Mouse (Mus musculus) MEL (cell line): ENCODE measurements around the gene Dusp2. TPM values are rescaled to one million over a fixed set of nuclear protein-coding genes. Genes with fewer than 3 reads are reported as not detected.

Source experiments
- DNase-seq: peaks from one replicate; pipeline ENCODE4 v3.0.0; 2011; ENCODE audit warnings: low read depth, low spot score
- H3K27ac ChIP-seq: 2 replicates; pipeline ENCODE4 v1.5.1; 2012; ENCODE audit warnings: low read depth, mild to moderate bottlenecking, control low read depth, low read length, moderate library complexity; ENCODE audit not compliant: control insufficient read depth
- H3K27me3 ChIP-seq, 2 experiments: fragments of 150-350 bp in 1 of 2; sonication (generic) in 1 of 2; 2 replicates each; pipeline ENCODE4 v1.6.1; 2012; ENCODE audit warnings: low read length in 2 of 2, mild to moderate bottlenecking in 2 of 2, improper control_type of control experiment in 1 of 2, moderate library complexity in 1 of 2; ENCODE audit not compliant: insufficient read depth in 2 of 2, control insufficient read depth in 1 of 2
- H3K36me3 ChIP-seq, 2 experiments: 2 replicates each; pipeline ENCODE4 v1.6.1; 2012 to 2014; ENCODE audit warnings: low read length in 2 of 2, improper control_type of control experiment in 1 of 2, inconsistent platforms in 1 of 2, mild to moderate bottlenecking in 1 of 2; ENCODE audit not compliant: insufficient read depth in 2 of 2, control insufficient read depth in 1 of 2
- H3K4me1 ChIP-seq, 2 experiments: fragments of 150-350 bp in 1 of 2; sonication (generic) in 1 of 2; 2 replicates each; pipeline ENCODE4 v1.6.1; 2012; ENCODE audit warnings: low read length in 2 of 2, improper control_type of control experiment in 1 of 2, mild to moderate bottlenecking in 1 of 2; ENCODE audit not compliant: insufficient read depth in 2 of 2, control insufficient read depth in 1 of 2
- H3K4me3 ChIP-seq, 2 experiments: fragments of 150-350 bp in 1 of 2; sonication (generic) in 1 of 2; 2 replicates each; pipeline ENCODE4 v1.5.1; 2012; ENCODE audit warnings: low read depth in 2 of 2, low read length in 2 of 2, mild to moderate bottlenecking in 2 of 2, moderate library complexity in 2 of 2, control low read depth in 1 of 2, improper control_type of control experiment in 1 of 2; ENCODE audit not compliant: control insufficient read depth in 1 of 2, insufficient read depth in 1 of 2
- H3K79me2 ChIP-seq: 2 replicates; pipeline ENCODE4 v1.6.1; 2012; ENCODE audit warnings: mild to moderate bottlenecking, low read length, moderate library complexity; ENCODE audit not compliant: control insufficient read depth, poor library complexity, insufficient read depth
- H3K9ac ChIP-seq: 2 replicates; pipeline ENCODE4 v1.6.1; 2012; ENCODE audit warnings: low read depth, mild to moderate bottlenecking, control low read depth, low read length, moderate library complexity; ENCODE audit not compliant: control insufficient read depth, poor library complexity, severe bottlenecking
- H3K9me3 ChIP-seq: fragments of 150-350 bp; sonication (generic); replicated peaks from 2 replicates; pipeline ENCODE4 v1.6.1; 2012; ENCODE audit warnings: mild to moderate bottlenecking, low read length, improper control_type of control experiment, moderate library complexity; ENCODE audit not compliant: insufficient read depth
- CHD1 ChIP-seq: IDR thresholded peaks from 2 replicates; pipeline ENCODE4 v1.6.1; 2012; ENCODE audit warnings: low read depth, mild to moderate bottlenecking, inconsistent platforms, low read length, improper control_type of control experiment
- ELF1 ChIP-seq: IDR thresholded peaks from 2 replicates; pipeline ENCODE4 v1.6.1; 2014; ENCODE audit warnings: low read depth, mild to moderate bottlenecking, inconsistent platforms, low read length, improper control_type of control experiment, moderate library complexity
- EP300 ChIP-seq, 2 experiments: IDR thresholded peaks; 2 replicates each; pipeline ENCODE4 v1.6.1; 2011; ENCODE audit warnings: improper control_type of control experiment in 2 of 2, low read length in 2 of 2, low read depth in 1 of 2, mild to moderate bottlenecking in 1 of 2
- ETS1 ChIP-seq: IDR thresholded peaks from 2 replicates; pipeline ENCODE4 v1.6.1; 2012; ENCODE audit warnings: low read depth, mild to moderate bottlenecking, inconsistent platforms, low read length, improper control_type of control experiment, moderate library complexity
- GABPA ChIP-seq: IDR thresholded peaks from 2 replicates; pipeline ENCODE4 v1.6.1; 2012; ENCODE audit warnings: low read depth, mild to moderate bottlenecking, inconsistent platforms, low read length, improper control_type of control experiment, moderate library complexity
- JUND ChIP-seq: IDR thresholded peaks from 2 replicates; pipeline ENCODE4 v1.6.1; 2011; ENCODE audit warnings: low read depth, mild to moderate bottlenecking, improper control_type of control experiment, low read length
- KAT2A ChIP-seq: conservative IDR thresholded peaks from 2 replicates; pipeline ENCODE4 v1.6.1; 2012; ENCODE audit warnings: low read depth, low read length, improper control_type of control experiment, inconsistent platforms
- MAFK ChIP-seq: IDR thresholded peaks from 2 replicates; pipeline ENCODE4 v1.6.1; 2011; ENCODE audit warnings: low read depth, mild to moderate bottlenecking, low read length, improper control_type of control experiment, borderline replicate concordance
- MAX ChIP-seq: IDR thresholded peaks from 2 replicates; pipeline ENCODE4 v1.6.1; 2011; ENCODE audit warnings: low read length, improper control_type of control experiment
- MYB ChIP-seq: IDR thresholded peaks from 2 replicates; pipeline ENCODE4 v1.6.1; 2011; ENCODE audit warnings: mild to moderate bottlenecking, low read depth, low read length, improper control_type of control experiment
- NELFE ChIP-seq: IDR thresholded peaks from 2 replicates; pipeline ENCODE4 v1.6.1; 2011; ENCODE audit warnings: low read depth, low read length, improper control_type of control experiment
- NRF1 ChIP-seq: IDR thresholded peaks from 2 replicates; pipeline ENCODE4 v1.6.1; 2014; ENCODE audit warnings: low read depth, mild to moderate bottlenecking, inconsistent platforms, low read length, improper control_type of control experiment, moderate library complexity; ENCODE audit not compliant: poor library complexity, insufficient read depth, severe bottlenecking
- POLR2AphosphoS2 ChIP-seq: IDR thresholded peaks from 2 replicates; pipeline ENCODE4 v1.6.1; 2011; ENCODE audit warnings: low read length, improper control_type of control experiment
- POLR2AphosphoS5 ChIP-seq: IDR thresholded peaks from 2 replicates; pipeline ENCODE4 v1.6.1; 2012; ENCODE audit warnings: low read depth, borderline replicate concordance, mild to moderate bottlenecking, inconsistent platforms, low read length, moderate library complexity, mixed read lengths
- RAD21 ChIP-seq: IDR thresholded peaks from 2 replicates; pipeline ENCODE4 v1.6.1; 2011; ENCODE audit warnings: mild to moderate bottlenecking, low read depth, low read length, improper control_type of control experiment
- SIN3A ChIP-seq: IDR thresholded peaks from 2 replicates; pipeline ENCODE4 v1.6.1; 2012; ENCODE audit warnings: low read length, improper control_type of control experiment, inconsistent platforms
- SMC3 ChIP-seq: IDR thresholded peaks from 2 replicates; pipeline ENCODE4 v1.6.1; 2011; ENCODE audit warnings: low read depth, low read length, improper control_type of control experiment
- TCF12 ChIP-seq: IDR thresholded peaks from 2 replicates; pipeline ENCODE4 v1.6.1; 2014; ENCODE audit warnings: low read depth, mild to moderate bottlenecking, inconsistent platforms, low read length, improper control_type of control experiment, moderate library complexity
- USF1 ChIP-seq: IDR thresholded peaks from 2 replicates; pipeline ENCODE4 v1.6.1; 2014; ENCODE audit warnings: low read depth, mild to moderate bottlenecking, inconsistent platforms, low read length, improper control_type of control experiment, moderate library complexity
- ZC3H11A ChIP-seq: IDR thresholded peaks from 2 replicates; pipeline ENCODE4 v1.6.1; 2012; ENCODE audit warnings: low read depth, mild to moderate bottlenecking, inconsistent platforms, low read length, improper control_type of control experiment
- ZKSCAN1 ChIP-seq: IDR thresholded peaks from 2 replicates; pipeline ENCODE4 v1.6.1; 2012; ENCODE audit warnings: low read depth, mild to moderate bottlenecking, inconsistent platforms, low read length, improper control_type of control experiment, moderate library complexity
- ZMIZ1 ChIP-seq: IDR thresholded peaks from 2 replicates; pipeline ENCODE4 v1.6.1; 2012; ENCODE audit warnings: low read depth, mild to moderate bottlenecking, inconsistent platforms, low read length, improper control_type of control experiment, moderate library complexity
- ZNF384 ChIP-seq: IDR thresholded peaks from 2 replicates; pipeline ENCODE4 v1.6.1; 2012; ENCODE audit warnings: low read depth, mild to moderate bottlenecking, inconsistent platforms, low read length, improper control_type of control experiment
- polyA plus RNA-seq, 2 experiments: library from polyadenylated mRNA; stranded (reverse) in 1 of 2; unstranded in 1 of 2; fragments of >175 nt in 1 of 2; fragments of >200 nt in 1 of 2; gene quantifications; 2 replicates each; pipeline versions ENCODE4 v1.2.1 to v1.2.4; 2012; ENCODE audit warnings: low replicate concordance in 2 of 2, low read depth in 1 of 2; ENCODE audit not compliant: insufficient read length in 2 of 2, insufficient read depth in 1 of 2, missing spikeins in 1 of 2
- total RNA-seq: library from RNA; depleted of rRNA; stranded (reverse); fragments of 300-350 nt; gene quantifications from 2 replicates; pipeline ENCODE4 v1.2.3, GENCODE M21; 2012

Dusp2 gene
- total and polyA plus RNA-seq, 3 experiments = 10.4 to 11.6 TPM; not detected in 1

DNA sequence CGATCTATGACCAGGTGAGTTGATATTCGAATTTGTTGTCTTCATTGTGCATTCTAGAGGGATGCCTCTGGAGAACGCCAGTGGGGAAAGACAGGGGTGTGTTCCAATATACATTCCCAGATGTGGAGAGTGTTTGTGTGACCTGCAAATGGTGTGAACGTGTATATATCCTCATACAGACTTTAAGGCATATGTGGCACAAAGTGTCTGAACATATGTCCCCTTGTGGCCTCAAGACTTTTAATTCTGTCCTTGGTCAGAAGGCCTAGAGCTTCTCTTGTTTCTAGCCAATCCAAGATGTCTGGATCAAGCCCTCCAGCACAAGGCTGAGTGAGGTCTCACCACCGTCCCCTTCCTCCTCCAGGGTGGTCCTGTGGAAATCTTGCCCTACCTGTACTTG is 926 bp downstream of the Dusp2 start:
- TF ChIP-seq CHD1 (no peak), POLR2AphosphoS5 (no peak), SIN3A (no peak), KAT2A (no peak), ELF1 (no peak)
- peak; percentile 47 for DNase-seq
- Histone ChIP-seq H3K27ac (0 out of 2 replicates have a peak overlapping the region, but pooled peaks have one; percentile 11), H3K9me3 (no peaks in the 10 kb centered on the region), H3K4me1 (peaks cover 0 to 20% of the 10 kb centered on the region in 2 experiments; a peak in 3 of 4 replicates), H3K27me3 (no peaks in the 10 kb centered on the region), H3K9ac (peak overlapping the region; percentile 83), H3K79me2 (peaks cover 12% of the 10 kb centered on the region), H3K36me3 (peaks cover 0 to 12% of the 10 kb centered on the region in 2 experiments; a peak in 2 of 4 replicates), H3K4me3 (peak overlapping the region; percentile 70 to 78)

DNA sequence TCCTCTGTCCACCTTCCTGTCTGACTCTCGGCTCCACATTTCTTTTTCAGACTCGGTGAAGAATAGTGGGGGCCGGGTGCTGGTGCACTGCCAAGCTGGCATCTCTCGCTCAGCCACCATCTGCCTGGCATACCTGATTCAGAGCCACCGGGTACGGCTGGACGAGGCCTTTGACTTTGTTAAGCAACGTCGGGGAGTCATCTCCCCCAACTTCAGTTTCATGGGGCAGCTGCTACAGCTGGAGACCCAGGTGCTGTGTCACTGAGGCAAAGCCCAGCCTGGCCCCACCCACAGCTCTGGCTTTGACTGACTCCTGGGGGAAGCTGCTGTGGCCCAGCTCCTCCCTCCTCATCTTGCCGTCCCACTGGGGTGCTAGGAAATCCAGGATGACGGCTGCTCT is 1.6 kb downstream of the Dusp2 start:
- TF ChIP-seq RAD21 (no peak), MAX (no peak)
- Histone ChIP-seq H3K4me1 (peaks cover 0 to 20% of the 10 kb centered on the region in 2 experiments; a peak in 3 of 4 replicates), H3K27me3 (no peaks in the 10 kb centered on the region), H3K9ac (no peak overlapping the region; the same call in 1 of the 2 replicates), H3K27ac (no peak overlapping the region), H3K4me3 (peak overlapping the region in 1 of 2 experiments; percentile 70; a peak in 1 of 4 replicates), H3K9me3 (no peaks in the 10 kb centered on the region), H3K79me2 (peaks cover 12% of the 10 kb centered on the region), H3K36me3 (peaks cover 0 to 12% of the 10 kb centered on the region in 2 experiments; a peak in 2 of 4 replicates)
- DNase-seq = peak; percentile 34

DNA sequence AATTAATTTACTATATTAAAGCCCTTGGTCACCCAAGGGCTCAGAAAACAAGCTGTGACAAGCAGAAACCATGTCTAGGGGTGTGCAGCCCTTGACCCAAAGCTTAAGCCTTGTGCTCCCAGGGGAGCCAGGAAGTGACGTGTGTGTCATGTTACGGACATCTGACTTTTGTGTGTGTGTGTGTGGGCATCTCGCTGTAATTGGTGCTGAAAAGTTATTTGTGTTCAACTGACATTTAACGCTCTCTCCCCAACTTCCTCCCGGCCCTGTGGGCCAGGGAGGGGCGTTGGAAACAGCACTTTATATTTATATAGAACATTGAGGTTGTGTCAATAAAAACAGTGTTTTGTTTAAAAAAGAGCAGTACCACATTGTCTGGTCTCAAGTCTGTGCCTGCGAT is 2.1 kb downstream of the Dusp2 start:
- DNase-seq = no peak
- H3K9me3 ChIP-seq = no peaks in the 10 kb centered on the region
- H3K27me3 ChIP-seq = no peaks in the 10 kb centered on the region
- TF ChIP-seq CHD1 = no peak
- no peak for TF ChIP-seq ZC3H11A
- no peak for TF ChIP-seq ZNF384
- no peak for TF ChIP-seq GABPA
- TF ChIP-seq JUND = no peak
- TF ChIP-seq USF1 = no peak
- TF ChIP-seq POLR2AphosphoS5 = no peak
- no peak for TF ChIP-seq ZMIZ1
- no peak for TF ChIP-seq ETS1
- TF ChIP-seq MAFK = no peak
- TF ChIP-seq POLR2AphosphoS2 = no peak
- TF ChIP-seq TCF12 = no peak
- TF ChIP-seq MAX = no peak
- TF ChIP-seq SMC3 = no peak
- no peak for TF ChIP-seq EP300 (IDR thresholded peaks at IDR 0.05; ENCODE audit: low read depth in 1 of 2, low read length in 2 of 2)
- TF ChIP-seq MYB = no peak
- no peak for TF ChIP-seq NRF1
- no peak for TF ChIP-seq NELFE
- no peak for TF ChIP-seq ZKSCAN1
- peaks cover 0 to 20% of the 10 kb centered on the region in 2 experiments; a peak in 3 of 4 replicates for H3K4me1 ChIP-seq
- no peak overlapping the region for H3K27ac ChIP-seq
- H3K36me3 ChIP-seq = peaks cover 0 to 12% of the 10 kb centered on the region in 2 experiments; a peak in 2 of 4 replicates
- peaks cover 12% of the 10 kb centered on the region for H3K79me2 ChIP-seq
- H3K4me3 ChIP-seq = no peak overlapping the region
- no peak overlapping the region for H3K9ac ChIP-seq
